Mouse (Mus musculus): ENCODE results near the gene Speer4f1. TPM values are rescaled to one million over a fixed set of nuclear protein-coding genes. Genes with fewer than 3 reads are reported as not detected.

Speer4f1 gene
- total and polyA plus RNA-seq, 3 experiments = not detected

- Histone ChIP-seq H3K9me3 (replicated peaks; ENCODE audit: low read length) (no peaks in the 10 kb centered on the region), H3K4me3 (replicated peaks in 1 of 3; ENCODE audit: low read depth in 2 of 3, low read length in 2 of 3, poor library complexity in 1 of 3) (no peak overlapping the region), H3K4me2 (ENCODE audit: insufficient read depth, low read depth, poor library complexity, severe bottlenecking) (no peak overlapping the region), H3K27ac (ENCODE audit: insufficient read depth, low read depth) (no peak overlapping the region), H3K27me3 (replicated peaks) (no peaks in the 10 kb centered on the region), H3K36me3 (replicated peaks in 1 of 2; ENCODE audit: control insufficient read depth in 1 of 2, insufficient read depth in 1 of 2, low read length in 1 of 2) (no peaks in the 10 kb centered on the region), H3K4me1 (ENCODE audit: control insufficient read depth in 1 of 2, insufficient read depth in 2 of 2) (no peaks in the 10 kb centered on the region), H3K9ac (ENCODE audit: insufficient read depth, low read depth) (no peak overlapping the region), H3K79me2 (replicated peaks; ENCODE audit: control insufficient read depth, extremely low read depth, insufficient read depth, poor library complexity, severe bottlenecking) (no peaks in the 10 kb centered on the region)
- no peak for TF ChIP-seq USF1 (IDR thresholded peaks at IDR 0.05; ENCODE audit: low read depth, low read length)
- TF ChIP-seq NRF1 (IDR thresholded peaks at IDR 0.05; ENCODE audit: low read depth, low read length) = no peak
- TF ChIP-seq E2F4 (IDR thresholded peaks at IDR 0.05; ENCODE audit: insufficient replicate concordance, low read depth, low read length) = no peak
- no peak for TF ChIP-seq CTCF (conservative IDR thresholded peaks at IDR 0.05 in 1 of 2, IDR thresholded peaks at IDR 0.05 in 1 of 2; ENCODE audit: low read depth in 2 of 2, low read length in 2 of 2)
- no peak for TF ChIP-seq EP300 (IDR thresholded peaks at IDR 0.05; ENCODE audit: low read length)
- TF ChIP-seq TCF12 (IDR thresholded peaks at IDR 0.05; ENCODE audit: low read depth, low read length) = no peak
- no peak for TF ChIP-seq JUN (IDR thresholded peaks at IDR 0.05; ENCODE audit: insufficient read depth, low read depth, low read length)
- TF ChIP-seq MYC (IDR thresholded peaks at IDR 0.05; ENCODE audit: low read depth, low read length) = no peak
- no peak for TF ChIP-seq ZNF384 (IDR thresholded peaks at IDR 0.05; ENCODE audit: low read depth, low read length)
- in situ Hi-C loops (cut with MboI; ENCODE audit: low pct_ligation_motif_present, low pct_unique_long_range_greater_than_20kb, low sequenced_read_pairs) = no loop called here
- no peak for DNase-seq (ENCODE audit: extremely low read depth)
- dilution Hi-C loops (cut with MboI; ENCODE audit: extremely low pct_ligation_motif_present, extremely low pct_unique_long_range_greater_than_20kb, low sequenced_read_pairs) = no loop called here
Measured at GRCm38 (mm10) chr5:17476476-17476875, 578 bp downstream of the Speer4f1 start.

GRCm38 (mm10) chr5:17489894-17490293 is 14.0 kb downstream of the Speer4f1 start:
- Histone ChIP-seq H3K4me2 (ENCODE audit: insufficient read depth, low read depth, poor library complexity, severe bottlenecking) (no peak overlapping the region), H3K4me1 (ENCODE audit: control insufficient read depth in 1 of 2, insufficient read depth in 2 of 2) (no peaks in the 10 kb centered on the region), H3K9me3 (replicated peaks; ENCODE audit: low read length) (no peaks in the 10 kb centered on the region), H3K79me2 (replicated peaks; ENCODE audit: control insufficient read depth, extremely low read depth, insufficient read depth, poor library complexity, severe bottlenecking) (no peaks in the 10 kb centered on the region), H3K27ac (ENCODE audit: insufficient read depth, low read depth) (no peak overlapping the region), H3K36me3 (replicated peaks in 1 of 2; ENCODE audit: control insufficient read depth in 1 of 2, insufficient read depth in 1 of 2, low read length in 1 of 2) (no peaks in the 10 kb centered on the region), H3K9ac (ENCODE audit: insufficient read depth, low read depth) (no peak overlapping the region), H3K4me3 (replicated peaks in 1 of 3; ENCODE audit: low read depth in 2 of 3, low read length in 2 of 3, poor library complexity in 1 of 3) (no peak overlapping the region), H3K27me3 (replicated peaks) (no peaks in the 10 kb centered on the region)
- dilution Hi-C loops (cut with MboI; ENCODE audit: extremely low pct_ligation_motif_present, extremely low pct_unique_long_range_greater_than_20kb, low sequenced_read_pairs) = no loop called here
- TF ChIP-seq JUND (conservative IDR thresholded peaks at IDR 0.05; ENCODE audit: low read depth, low read length) (no peak), CTCF (conservative IDR thresholded peaks at IDR 0.05 in 1 of 2, IDR thresholded peaks at IDR 0.05 in 1 of 2; ENCODE audit: low read depth in 2 of 2, low read length in 2 of 2) (no peak), ZNF384 (IDR thresholded peaks at IDR 0.05; ENCODE audit: low read depth, low read length) (no peak), PAX5 (IDR thresholded peaks at IDR 0.05; ENCODE audit: low read length) (no peak), KAT2A (IDR thresholded peaks at IDR 0.05; ENCODE audit: insufficient replicate concordance, low read length) (no peak), MYC (IDR thresholded peaks at IDR 0.05; ENCODE audit: low read depth, low read length) (no peak), CHD2 (IDR thresholded peaks at IDR 0.05; ENCODE audit: low read length) (no peak), RAD21 (IDR thresholded peaks at IDR 0.05; ENCODE audit: low read depth, low read length) (no peak)
- in situ Hi-C loops (cut with MboI; ENCODE audit: low pct_ligation_motif_present, low pct_unique_long_range_greater_than_20kb, low sequenced_read_pairs) = no loop called here
- no peak for DNase-seq (ENCODE audit: extremely low read depth)

- no peaks in the 10 kb centered on the region for H3K36me3 ChIP-seq (replicated peaks in 1 of 2; ENCODE audit: control insufficient read depth in 1 of 2, insufficient read depth in 1 of 2, low read length in 1 of 2)
- H3K79me2 ChIP-seq (replicated peaks; ENCODE audit: control insufficient read depth, extremely low read depth, insufficient read depth, poor library complexity, severe bottlenecking) = no peaks in the 10 kb centered on the region
- in situ Hi-C loops (cut with MboI; ENCODE audit: low pct_ligation_motif_present, low pct_unique_long_range_greater_than_20kb, low sequenced_read_pairs) = no loop called here
- H3K4me3 ChIP-seq (replicated peaks in 1 of 3; ENCODE audit: low read depth in 2 of 3, low read length in 2 of 3, poor library complexity in 1 of 3) = no peak overlapping the region
- H3K4me2 ChIP-seq (ENCODE audit: insufficient read depth, low read depth, poor library complexity, severe bottlenecking) = no peak overlapping the region
- H3K27me3 ChIP-seq (replicated peaks) = no peaks in the 10 kb centered on the region
- H3K9me3 ChIP-seq (replicated peaks; ENCODE audit: low read length) = no peaks in the 10 kb centered on the region
- no peak for DNase-seq (ENCODE audit: extremely low read depth)
- H3K4me1 ChIP-seq (ENCODE audit: control insufficient read depth in 1 of 2, insufficient read depth in 2 of 2) = no peaks in the 10 kb centered on the region
- H3K27ac ChIP-seq (ENCODE audit: insufficient read depth, low read depth) = no peak overlapping the region
- TF ChIP-seq MAX (IDR thresholded peaks at IDR 0.05; ENCODE audit: low read length) (no peak), RCOR1 (conservative IDR thresholded peaks at IDR 0.05; ENCODE audit: low read depth, low read length) (no peak), ZNF384 (IDR thresholded peaks at IDR 0.05; ENCODE audit: low read depth, low read length) (no peak), RAD21 (IDR thresholded peaks at IDR 0.05; ENCODE audit: low read depth, low read length) (no peak), UBTF (IDR thresholded peaks at IDR 0.05; ENCODE audit: low read depth, low read length) (no peak), E2F4 (IDR thresholded peaks at IDR 0.05; ENCODE audit: insufficient replicate concordance, low read depth, low read length) (no peak)
- H3K9ac ChIP-seq (ENCODE audit: insufficient read depth, low read depth) = no peak overlapping the region
- dilution Hi-C loops (cut with MboI; ENCODE audit: extremely low pct_ligation_motif_present, extremely low pct_unique_long_range_greater_than_20kb, low sequenced_read_pairs) = no loop called here
Measured at GRCm38 (mm10) chr5:17495616-17496015, 19.7 kb downstream of the Speer4f1 start.

All from CH12.LX (cell line).